Mouse (Mus musculus) midbrain, embryonic 16.5 days (tissue): ENCODE results near the gene 1700016H13Rik. TPM values are rescaled to one million over a fixed set of nuclear protein-coding genes. Genes with fewer than 3 reads are reported as not detected.

Experiments
- ATAC-seq: fragments of 200-750 bp; cut with Nextera tagmentation; 2 replicates; pipeline ENCODE4 v1.8.0; 2017; ENCODE audit warnings: moderate TSS enrichment
- H3K27ac ChIP-seq: fragments of 300-500 bp; sonication (generic); 2 replicates; pipeline ENCODE4 v1.5.1; 2014; ENCODE audit warnings: mild to moderate bottlenecking, low read length, mixed read lengths
- H3K27me3 ChIP-seq: fragments of 300-500 bp; sonication (generic); 2 replicates; pipeline ENCODE4 v1.6.1; 2014; ENCODE audit warnings: low read depth, low read length, mixed read lengths; ENCODE audit not compliant: control insufficient read depth, insufficient read depth
- H3K36me3 ChIP-seq: fragments of 300-500 bp; sonication (generic); 2 replicates; pipeline ENCODE4 v1.6.1; 2014; ENCODE audit warnings: mild to moderate bottlenecking, low read length, moderate library complexity, mixed read lengths; ENCODE audit not compliant: control insufficient read depth, insufficient read depth
- H3K4me1 ChIP-seq: fragments of 300-500 bp; sonication (generic); 2 replicates; pipeline ENCODE4 v1.6.1; 2014; ENCODE audit warnings: mild to moderate bottlenecking, low read length, mixed read lengths; ENCODE audit not compliant: control insufficient read depth, insufficient read depth
- H3K4me2 ChIP-seq: fragments of 300-500 bp; sonication (generic); 2 replicates; pipeline ENCODE4 v1.6.1; 2014; ENCODE audit warnings: mild to moderate bottlenecking, low read length, mixed read lengths
- H3K4me3 ChIP-seq: fragments of 300-500 bp; sonication (generic); 2 replicates; pipeline ENCODE4 v1.5.1; 2014; ENCODE audit warnings: low read depth, mild to moderate bottlenecking, low read length, moderate library complexity, mixed read lengths
- H3K9ac ChIP-seq: fragments of 300-500 bp; sonication (generic); 2 replicates; pipeline ENCODE4 v1.6.1; 2014; ENCODE audit warnings: low read depth, low read length, mixed read lengths
- H3K9me3 ChIP-seq: fragments of 300-500 bp; sonication (generic); replicated peaks from 2 replicates; pipeline ENCODE4 v1.6.1; 2014; ENCODE audit warnings: mild to moderate bottlenecking, low read length, mixed read lengths; ENCODE audit not compliant: control insufficient read depth, poor library complexity, severe bottlenecking
- WGBS: fragments of 180-500 bp; shearing (Covaris S2); extraction: QIAGEN DNeasy Blood & Tissue Kit; methylation state at CpG from one replicate; pipeline ENCODE4 v1.1.7; 2014; 5-methylcytosine and 5-hydroxymethylcytosine counted together
- polyA plus RNA-seq: library from polyadenylated mRNA; unstranded; fragments of >200 nt; fragmentation: Nextera tagmentation; extraction: Ambion mirVana; gene quantifications from 2 replicates; pipeline ENCODE4 v1.2.1, GENCODE M21; 2015

The 1700016H13Rik gene
- polyA plus RNA-seq, 1 experiment from 2014 or later: 0.29 TPM

GRCm38 (mm10) chr5:103677894-103678293, 22.1 kb upstream of the 1700016H13Rik start:
- Histone ChIP-seq H3K27me3 (no peaks in the 10 kb centered on the region), H3K9ac (no peak overlapping the region), H3K4me2 (no peak overlapping the region), H3K27ac (no peak overlapping the region), H3K4me1 (no peaks in the 10 kb centered on the region), H3K4me3 (no peak overlapping the region), H3K9me3 (no peaks in the 10 kb centered on the region), H3K36me3 (no peaks in the 10 kb centered on the region)
- ATAC-seq: no peak
- 84% methylated on average over 6 of the region's 6 CpGs for WGBS

GRCm38 (mm10) chr5:103676289-103676881, 20.6 kb upstream of the 1700016H13Rik start:
- H3K36me3 ChIP-seq: no peaks in the 10 kb centered on the region
- no peak for ATAC-seq
- no peaks in the 10 kb centered on the region for H3K9me3 ChIP-seq
- WGBS: 90% methylated on average over 6 of the region's 6 CpGs
- no peak overlapping the region for H3K4me3 ChIP-seq
- no peak overlapping the region for H3K27ac ChIP-seq
- H3K4me1 ChIP-seq: no peaks in the 10 kb centered on the region
- no peaks in the 10 kb centered on the region for H3K27me3 ChIP-seq
- no peak overlapping the region for H3K9ac ChIP-seq
- no peak overlapping the region for H3K4me2 ChIP-seq

GRCm38 (mm10) chr5:103674482-103674881, 18.7 kb upstream of the 1700016H13Rik start:
- Histone ChIP-seq H3K9ac (no peak overlapping the region), H3K27ac (no peak overlapping the region), H3K4me1 (no peaks in the 10 kb centered on the region), H3K4me3 (no peak overlapping the region), H3K4me2 (no peak overlapping the region), H3K36me3 (no peaks in the 10 kb centered on the region), H3K27me3 (no peaks in the 10 kb centered on the region; the same call in 1 of the 2 replicates), H3K9me3 (no peaks in the 10 kb centered on the region)
- 56% methylated on average over 6 of the region's 6 CpGs for WGBS
- ATAC-seq: no peak

- Histone ChIP-seq H3K9me3 (no peaks in the 10 kb centered on the region), H3K4me2 (no peak overlapping the region), H3K9ac (no peak overlapping the region), H3K36me3 (no peaks in the 10 kb centered on the region), H3K27me3 (no peaks in the 10 kb centered on the region; the same call in 1 of the 2 replicates), H3K4me3 (no peak overlapping the region), H3K4me1 (no peaks in the 10 kb centered on the region), H3K27ac (no peak overlapping the region)
- no peak for ATAC-seq
- WGBS: 81% methylated on average over 4 of the region's 4 CpGs
These were observed 17.8 kb upstream of the 1700016H13Rik start for GRCm38 (mm10) chr5:103673611-103674010.

GRCm38 (mm10) chr5:103671858-103672257, 16.0 kb upstream of the 1700016H13Rik start:
- Histone ChIP-seq H3K9me3 (no peaks in the 10 kb centered on the region), H3K4me1 (no peaks in the 10 kb centered on the region), H3K27me3 (no peaks in the 10 kb centered on the region; the same call in 1 of the 2 replicates), H3K9ac (no peak overlapping the region), H3K27ac (no peak overlapping the region), H3K36me3 (no peaks in the 10 kb centered on the region), H3K4me3 (no peak overlapping the region), H3K4me2 (no peak overlapping the region)
- WGBS: 69% methylated on average over 3 of the region's 3 CpGs
- ATAC-seq: no peak

- Histone ChIP-seq H3K4me3 (no peak overlapping the region), H3K36me3 (no peaks in the 10 kb centered on the region), H3K4me1 (no peaks in the 10 kb centered on the region), H3K27ac (no peak overlapping the region), H3K9me3 (no peaks in the 10 kb centered on the region), H3K4me2 (no peak overlapping the region), H3K9ac (no peak overlapping the region), H3K27me3 (no peaks in the 10 kb centered on the region; the same call in 1 of the 2 replicates)
- ATAC-seq: no peak
- 65% methylated on average over 2 of the region's 2 CpGs for WGBS
These were observed 10.1 kb upstream of the 1700016H13Rik start for GRCm38 (mm10) chr5:103665876-103666275.

- H3K9ac ChIP-seq: no peak overlapping the region
- no peak for ATAC-seq
- no peaks in the 10 kb centered on the region for H3K27me3 ChIP-seq
- H3K36me3 ChIP-seq: no peaks in the 10 kb centered on the region
- no peak overlapping the region for H3K4me3 ChIP-seq
- no peak overlapping the region for H3K4me2 ChIP-seq
- no peaks in the 10 kb centered on the region for H3K9me3 ChIP-seq
- 77% methylated on average over 9 of the region's 9 CpGs for WGBS
- H3K27ac ChIP-seq: no peak overlapping the region
- H3K4me1 ChIP-seq: no peaks in the 10 kb centered on the region
These were observed 9.1 kb upstream of the 1700016H13Rik start for GRCm38 (mm10) chr5:103664932-103665331.

GRCm38 (mm10) chr5:103659571-103659970, 3.8 kb upstream of the 1700016H13Rik start:
- H3K27me3 ChIP-seq: no peaks in the 10 kb centered on the region
- WGBS: 30% methylated on average over 3 of the region's 3 CpGs
- no peak overlapping the region for H3K9ac ChIP-seq
- no peak overlapping the region for H3K4me2 ChIP-seq
- H3K9me3 ChIP-seq: no peaks in the 10 kb centered on the region
- no peak overlapping the region for H3K27ac ChIP-seq
- no peak for ATAC-seq
- no peak overlapping the region for H3K4me3 ChIP-seq
- H3K4me1 ChIP-seq: no peaks in the 10 kb centered on the region
- H3K36me3 ChIP-seq: no peaks in the 10 kb centered on the region

GRCm38 (mm10) chr5:103658921-103659320, 3.1 kb upstream of the 1700016H13Rik start:
- Histone ChIP-seq H3K4me1 (no peaks in the 10 kb centered on the region), H3K9me3 (no peaks in the 10 kb centered on the region), H3K9ac (no peak overlapping the region), H3K36me3 (no peaks in the 10 kb centered on the region), H3K4me2 (no peak overlapping the region), H3K4me3 (no peak overlapping the region), H3K27ac (no peak overlapping the region), H3K27me3 (no peaks in the 10 kb centered on the region)
- WGBS: 69% methylated on average over 5 of the region's 5 CpGs
- ATAC-seq: no peak
